Mouse (Mus musculus) heart, adult 2 months (tissue): Measurements from ENCODE around the gene Ccdc186.

Experiments
- CTCF ChIP-seq: fragments of 200-600 bp; IDR thresholded peaks from 2 replicates; pipeline ENCODE4 v1.8.1; 2022; ENCODE audit warnings: antibody characterized with exemption, mild to moderate bottlenecking, moderate library complexity
- POLR2A ChIP-seq: fragments of 200-500 bp; IDR thresholded peaks from 2 replicates; pipeline ENCODE4 v1.6.1; 2011; ENCODE audit warnings: mild to moderate bottlenecking, low read depth, low read length, control low read depth; ENCODE audit not compliant: insufficient read depth

DNA sequence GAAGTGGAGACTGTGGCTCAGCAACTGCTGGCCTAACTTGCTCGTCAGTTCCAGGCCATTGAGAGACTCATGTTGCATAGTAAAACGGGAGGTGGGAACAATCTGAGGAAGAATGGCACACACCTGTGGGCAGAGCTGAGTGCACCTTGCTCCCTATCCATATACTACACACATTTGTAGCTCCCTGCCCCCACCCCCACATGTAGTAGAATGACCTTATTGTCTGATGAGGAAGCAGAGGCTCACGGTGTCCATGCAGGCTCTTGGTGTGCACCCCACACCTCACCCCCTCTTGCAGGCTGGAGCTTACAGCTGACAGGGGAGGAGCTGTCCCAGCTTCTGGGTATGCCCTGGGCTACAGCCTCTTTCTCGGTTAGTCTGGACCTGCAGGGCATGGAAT lies 45.7 kb upstream of the Ccdc186 start:
- no peak for TF ChIP-seq CTCF
- no peak for TF ChIP-seq POLR2A
